Mouse (Mus musculus) forebrain, embryonic 16.5 days (tissue): ENCODE results near the gene Fam71f1. TPM values are rescaled to one million over a fixed set of nuclear protein-coding genes. Genes with fewer than 3 reads are reported as not detected.
A peak's percentile ranks its signal among the peaks of the same experiment; 100 is the strongest.
"Not testable (repeated sequence)": the region's sequence is repeated elsewhere in the genome, so short reads cannot be mapped to it uniquely, and the experiment has no call there.

Experiments
- ATAC-seq: fragments of 200-750 bp; cut with Nextera tagmentation; 2 replicates; pipeline ENCODE4 v1.8.0; 2017; ENCODE audit warnings: mild to moderate bottlenecking, moderate library complexity
- H3K27ac ChIP-seq: fragments of 300-500 bp; sonication (generic); 2 replicates; pipeline ENCODE4 v1.5.1; 2014; ENCODE audit warnings: low read length, control low read depth
- H3K27me3 ChIP-seq: fragments of 300-500 bp; sonication (generic); replicated peaks from 2 replicates; pipeline ENCODE4 v1.6.1; 2014; ENCODE audit warnings: low read length; ENCODE audit not compliant: control insufficient read depth, insufficient read depth
- H3K36me3 ChIP-seq: fragments of 300-500 bp; sonication (generic); 2 replicates; pipeline ENCODE4 v1.6.1; 2014; ENCODE audit not compliant: control insufficient read depth, insufficient read depth
- H3K4me1 ChIP-seq: fragments of 300-500 bp; sonication (generic); replicated peaks from 2 replicates; pipeline ENCODE4 v1.6.1; 2014; ENCODE audit warnings: low read length; ENCODE audit not compliant: control insufficient read depth, insufficient read depth
- H3K4me2 ChIP-seq: fragments of 300-500 bp; sonication (generic); 2 replicates; pipeline ENCODE4 v1.6.1; 2014; ENCODE audit warnings: mild to moderate bottlenecking, low read length, control low read depth
- H3K4me3 ChIP-seq: fragments of 300-500 bp; sonication (generic); replicated peaks from 2 replicates; pipeline ENCODE4 v1.5.1; 2014; ENCODE audit warnings: mild to moderate bottlenecking, low read length, control low read depth
- H3K9ac ChIP-seq: fragments of 300-500 bp; sonication (generic); replicated peaks from 2 replicates; pipeline ENCODE4 v1.6.1; 2014; ENCODE audit warnings: low read depth, low read length, control low read depth
- H3K9me3 ChIP-seq: fragments of 300-500 bp; sonication (generic); 2 replicates; pipeline ENCODE4 v1.6.1; 2016; ENCODE audit warnings: low read length; ENCODE audit not compliant: control insufficient read depth
- WGBS: fragments of 180-500 bp; shearing (Covaris S2); extraction: QIAGEN DNeasy Blood & Tissue Kit; methylation state at CpG from one replicate; pipeline ENCODE4 v1.1.7; 2014; 5-methylcytosine and 5-hydroxymethylcytosine counted together
- polyA plus RNA-seq: library from polyadenylated mRNA; unstranded; fragments of >200 nt; fragmentation: Nextera tagmentation; extraction: Ambion mirVana; gene quantifications from 2 replicates; pipeline ENCODE4 v1.2.1, GENCODE M21; 2015

Gene Fam71f1
- polyA plus RNA-seq, 1 experiment from 2014 or later: not detected

GRCm38 (mm10) chr6:29317941-29318340 is 999 bp upstream of the Fam71f1 start:
- H3K27me3 ChIP-seq: no peaks in the 10 kb centered on the region
- ATAC-seq: no peak
- H3K27ac ChIP-seq: no peak overlapping the region
- no peak overlapping the region for H3K9ac ChIP-seq
- H3K9me3 ChIP-seq: no peaks in the 10 kb centered on the region
- 69% methylated on average over 3 of the region's 3 CpGs for WGBS
- H3K4me3 ChIP-seq: no peak overlapping the region
- no peaks in the 10 kb centered on the region for H3K4me1 ChIP-seq
- no peak overlapping the region for H3K4me2 ChIP-seq
- no peaks in the 10 kb centered on the region for H3K36me3 ChIP-seq

GRCm38 (mm10) chr6:29321586-29321985 is 2.6 kb downstream of the Fam71f1 start:
- no peak overlapping the region for H3K27ac ChIP-seq
- no peak overlapping the region for H3K4me3 ChIP-seq
- H3K36me3 ChIP-seq: no peaks in the 10 kb centered on the region
- ATAC-seq: no peak
- WGBS: 83% methylated on average over 6 of the region's 6 CpGs
- no peaks in the 10 kb centered on the region for H3K4me1 ChIP-seq
- H3K9me3 ChIP-seq: no peaks in the 10 kb centered on the region
- no peak overlapping the region for H3K9ac ChIP-seq
- H3K27me3 ChIP-seq: no peaks in the 10 kb centered on the region
- H3K4me2 ChIP-seq: no peak overlapping the region

- Histone ChIP-seq H3K4me1 (no peaks in the 10 kb centered on the region), H3K4me2 (no peak overlapping the region), H3K27me3 (no peaks in the 10 kb centered on the region), H3K36me3 (no peaks in the 10 kb centered on the region), H3K27ac (no peak overlapping the region), H3K9ac (no peak overlapping the region), H3K9me3 (no peaks in the 10 kb centered on the region), H3K4me3 (no peak overlapping the region)
- no peak for ATAC-seq
- 90% methylated on average over 7 of the region's 7 CpGs for WGBS
Observed at GRCm38 (mm10) chr6:29322147-29322546, 3.2 kb downstream of the Fam71f1 start.

- Histone ChIP-seq H3K27me3 (no peaks in the 10 kb centered on the region), H3K9ac (no peak overlapping the region), H3K27ac (no peak overlapping the region), H3K4me1 (no peaks in the 10 kb centered on the region), H3K9me3 (no peaks in the 10 kb centered on the region), H3K36me3 (no peaks in the 10 kb centered on the region), H3K4me3 (no peak overlapping the region), H3K4me2 (no peak overlapping the region)
- WGBS: 89% methylated on average over 4 of the region's 4 CpGs
- no peak for ATAC-seq
Observed at GRCm38 (mm10) chr6:29322735-29323134, 3.8 kb downstream of the Fam71f1 start.

- Histone ChIP-seq H3K9me3 (no peaks in the 10 kb centered on the region), H3K27ac (no peak overlapping the region), H3K4me1 (no peaks in the 10 kb centered on the region), H3K4me3 (no peak overlapping the region), H3K4me2 (no peak overlapping the region), H3K9ac (no peak overlapping the region), H3K36me3 (no peaks in the 10 kb centered on the region), H3K27me3 (no peaks in the 10 kb centered on the region)
- 91% methylated on average over 9 of the region's 9 CpGs for WGBS
- no peak for ATAC-seq
Observed at GRCm38 (mm10) chr6:29326961-29327360, 8.0 kb downstream of the Fam71f1 start.

- Histone ChIP-seq H3K4me3 (no peak overlapping the region), H3K27ac (no peak overlapping the region), H3K4me1 (no peaks in the 10 kb centered on the region), H3K9me3 (no peaks in the 10 kb centered on the region), H3K4me2 (no peak overlapping the region), H3K36me3 (no peaks in the 10 kb centered on the region), H3K9ac (no peak overlapping the region), H3K27me3 (no peaks in the 10 kb centered on the region; the same call in 1 of the 2 replicates)
- WGBS: 75% methylated on average over 4 of the region's 4 CpGs
- ATAC-seq: no peak
Observed at GRCm38 (mm10) chr6:29329514-29329913, 10.6 kb downstream of the Fam71f1 start.

GRCm38 (mm10) chr6:29346512-29346911 is 27.6 kb downstream of the Fam71f1 start:
- H3K4me3 ChIP-seq, H3K27me3 ChIP-seq, H3K36me3 ChIP-seq, ATAC-seq, H3K9me3 ChIP-seq, H3K9ac ChIP-seq, H3K27ac ChIP-seq, H3K4me2 ChIP-seq: not testable (repeated sequence)
- H3K4me1 ChIP-seq: peaks cover 19% of the 10 kb centered on the region
- 96% methylated on average over 2 of the region's 2 CpGs for WGBS

- 38% methylated on average over 7 of the region's 7 CpGs for WGBS
- Histone ChIP-seq H3K27me3 (0 out of 2 replicates have a peak, but pooled peaks cover 2% of the 10 kb centered on the region), H3K27ac (peak overlapping the region; percentile 87), H3K9ac (peak overlapping the region; percentile 83), H3K4me3 (peak overlapping the region; percentile 92), H3K36me3 (no peaks in the 10 kb centered on the region), H3K9me3 (no peaks in the 10 kb centered on the region), H3K4me1 (peaks cover 19% of the 10 kb centered on the region), H3K4me2 (peak overlapping the region; percentile 77)
- no peak for ATAC-seq
Observed at GRCm38 (mm10) chr6:29347189-29347588, 28.2 kb downstream of the Fam71f1 start.

- ATAC-seq: peak; percentile 99
- Histone ChIP-seq H3K9me3 (no peaks in the 10 kb centered on the region), H3K4me3 (peak within 1 kb of the TSS; percentile 92), H3K27ac (peak within 1 kb of the TSS; percentile 87), H3K4me2 (peak within 1 kb of the TSS; percentile 77), H3K27me3 (0 out of 2 replicates have a peak, but pooled peaks cover 2% of the 10 kb centered on the region), H3K4me1 (peaks cover 19% of the 10 kb centered on the region), H3K9ac (peak within 1 kb of the TSS; percentile 86), H3K36me3 (no peaks in the 10 kb centered on the region)
- WGBS: under 1% methylated on average over 55 of the region's 55 CpGs
Observed at GRCm38 (mm10) chr6:29347665-29348370, 28.9 kb downstream of the Fam71f1 start, which contains the start of gene Calu. TSS of gene Calu (plus strand) at chr6:29348069.
